Mouse (Mus musculus): ENCODE data around the gene Ttc8. TPM values are rescaled to one million over a fixed set of nuclear protein-coding genes. Genes with fewer than 3 reads are reported as not detected.

Gene Ttc8
- total and polyA plus RNA-seq, 3 experiments = 4.5 to 6.8 (median 4.9) TPM

DNA sequence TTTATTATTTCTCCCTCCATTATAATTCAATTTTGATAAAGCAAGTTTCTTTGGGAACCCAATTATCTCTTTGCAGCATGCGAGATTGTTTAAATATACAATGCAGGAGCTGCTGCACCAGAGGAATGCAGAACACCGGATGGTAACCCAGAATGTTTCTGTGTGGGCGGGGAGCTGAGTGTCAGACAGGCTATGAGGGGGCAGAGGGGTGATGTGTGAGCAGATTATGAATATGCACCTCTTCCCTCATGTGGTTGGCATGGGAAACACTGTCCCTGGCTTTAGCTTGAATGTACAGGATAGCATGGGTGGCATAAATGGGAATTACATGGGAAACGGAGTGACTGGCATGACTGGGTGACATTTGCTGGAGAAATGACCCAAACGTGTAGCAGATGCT lies 108.3 kb downstream of the Ttc8 start:
- no peak overlapping the region for H3K4me2 ChIP-seq (ENCODE audit: insufficient read depth, low read depth, poor library complexity, severe bottlenecking)
- dilution Hi-C loops (cut with MboI; ENCODE audit: extremely low pct_ligation_motif_present, extremely low pct_unique_long_range_greater_than_20kb, low sequenced_read_pairs) = no loop called here

DNA sequence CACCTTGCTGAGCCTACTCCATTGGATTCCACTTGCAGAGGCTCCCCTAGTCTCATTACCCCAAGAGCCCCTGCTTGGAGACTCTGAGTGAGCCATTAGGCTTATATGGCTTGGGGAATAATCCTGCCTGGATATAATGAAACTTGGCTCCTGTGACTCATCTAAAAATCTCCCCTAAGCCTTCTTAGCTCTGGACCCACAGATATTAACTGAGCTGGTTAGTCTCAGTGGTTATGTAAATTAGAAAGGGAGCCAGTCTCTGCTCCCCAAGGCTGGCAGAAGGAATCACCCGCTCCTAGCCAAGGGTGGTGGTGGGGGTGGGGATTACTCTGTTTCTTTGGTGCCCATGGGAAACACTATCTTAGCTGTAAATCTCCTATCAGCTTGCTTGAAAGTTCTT lies 109.6 kb downstream of the Ttc8 start:
- H3K4me2 ChIP-seq (ENCODE audit: insufficient read depth, low read depth, poor library complexity, severe bottlenecking) = no peak overlapping the region
- H3K4me1 ChIP-seq (ENCODE audit: control insufficient read depth in 1 of 2, insufficient read depth in 2 of 2) = peaks cover 0 to 10% of the 10 kb centered on the region in 2 experiments; a peak in 2 of 4 replicates
- TF ChIP-seq BHLHE40 (IDR thresholded peaks at IDR 0.05; ENCODE audit: low read depth, low read length) = no peak
- TF ChIP-seq TCF12 (IDR thresholded peaks at IDR 0.05; ENCODE audit: low read depth, low read length) = no peak
- TF ChIP-seq NELFE (IDR thresholded peaks at IDR 0.05; ENCODE audit: low read depth, low read length) = no peak
- no peak for TF ChIP-seq PAX5 (IDR thresholded peaks at IDR 0.05; ENCODE audit: low read length)
- no peak for TF ChIP-seq ZMIZ1 (IDR thresholded peaks at IDR 0.05; ENCODE audit: low read depth, low read length)
- TF ChIP-seq ZNF384 (IDR thresholded peaks at IDR 0.05; ENCODE audit: low read depth, low read length) = no peak
- TF ChIP-seq MAX (IDR thresholded peaks at IDR 0.05; ENCODE audit: low read length) = no peak
- no peak for TF ChIP-seq IRF4 (IDR thresholded peaks at IDR 0.05; ENCODE audit: low read depth, low read length)
- no peaks in the 10 kb centered on the region for H3K36me3 ChIP-seq (replicated peaks in 1 of 2; ENCODE audit: control insufficient read depth in 1 of 2, insufficient read depth in 1 of 2, low read length in 1 of 2)
- DNase-seq (ENCODE audit: extremely low read depth) = no peak
- no peak overlapping the region for H3K4me3 ChIP-seq (replicated peaks in 1 of 3; ENCODE audit: low read depth in 2 of 3, low read length in 2 of 3, poor library complexity in 1 of 3)
- in situ Hi-C loops (cut with MboI; ENCODE audit: low pct_ligation_motif_present, low pct_unique_long_range_greater_than_20kb, low sequenced_read_pairs) (no loop called here), dilution Hi-C loops (cut with MboI; ENCODE audit: extremely low pct_ligation_motif_present, extremely low pct_unique_long_range_greater_than_20kb, low sequenced_read_pairs) (no loop called here)
- H3K27ac ChIP-seq (ENCODE audit: insufficient read depth, low read depth) = no peak overlapping the region
- no peaks in the 10 kb centered on the region for H3K9me3 ChIP-seq (replicated peaks; ENCODE audit: low read length)
- no peaks in the 10 kb centered on the region for H3K79me2 ChIP-seq (replicated peaks; ENCODE audit: control insufficient read depth, extremely low read depth, insufficient read depth, poor library complexity, severe bottlenecking)
- H3K9ac ChIP-seq (ENCODE audit: insufficient read depth, low read depth) = no peak overlapping the region
- H3K27me3 ChIP-seq (replicated peaks) = no peaks in the 10 kb centered on the region

More for the DNA sequence above, 108.3 kb downstream of the Ttc8 start:
- Histone ChIP-seq H3K9me3 (replicated peaks; ENCODE audit: low read length) (no peaks in the 10 kb centered on the region), H3K9ac (ENCODE audit: insufficient read depth, low read depth) (no peak overlapping the region), H3K27ac (ENCODE audit: insufficient read depth, low read depth) (no peak overlapping the region), H3K4me3 (replicated peaks in 1 of 3; ENCODE audit: low read depth in 2 of 3, low read length in 2 of 3, poor library complexity in 1 of 3) (no peak overlapping the region), H3K79me2 (replicated peaks; ENCODE audit: control insufficient read depth, extremely low read depth, insufficient read depth, poor library complexity, severe bottlenecking) (no peaks in the 10 kb centered on the region), H3K36me3 (replicated peaks in 1 of 2; ENCODE audit: control insufficient read depth in 1 of 2, insufficient read depth in 1 of 2, low read length in 1 of 2) (no peaks in the 10 kb centered on the region), H3K4me1 (ENCODE audit: control insufficient read depth in 1 of 2, insufficient read depth in 2 of 2) (peaks cover 0 to 12% of the 10 kb centered on the region in 2 experiments; a peak in 3 of 4 replicates), H3K27me3 (replicated peaks) (no peaks in the 10 kb centered on the region)
- in situ Hi-C loops (cut with MboI; ENCODE audit: low pct_ligation_motif_present, low pct_unique_long_range_greater_than_20kb, low sequenced_read_pairs) = no loop called here
- TF ChIP-seq MEF2A (IDR thresholded peaks at IDR 0.05; ENCODE audit: borderline replicate concordance, low read depth, low read length) (no peak), SMC3 (IDR thresholded peaks at IDR 0.05; ENCODE audit: low read depth, low read length) (no peak), CTCF (conservative IDR thresholded peaks at IDR 0.05 in 1 of 2, IDR thresholded peaks at IDR 0.05 in 1 of 2; ENCODE audit: low read depth in 2 of 2, low read length in 2 of 2) (no peak), NRF1 (IDR thresholded peaks at IDR 0.05; ENCODE audit: low read depth, low read length) (no peak), MXI1 (IDR thresholded peaks at IDR 0.05; ENCODE audit: low read depth, low read length) (no peak)
- DNase-seq (ENCODE audit: extremely low read depth) = no peak

Other genes starting within 250 kb of the Ttc8 start
- gene Ptpn21, start 183.2 kb upstream of the Ttc8 start, total RNA-seq (2012; rRNA removed) = 3.0 and 3.5 TPM in 2 replicates
- 1.7 and 2.2 TPM in 2 replicates for gene Ptpn21, start 183.2 kb upstream of the Ttc8 start, total RNA-seq (2014; rRNA removed)
- gene Ptpn21, start 183.2 kb upstream of the Ttc8 start, polyA plus RNA-seq (2012; ENCODE audit: insufficient read length, low read depth) = 5.1 and 5.8 TPM in 2 replicates
- gene Zc3h14, start 173.6 kb upstream of the Ttc8 start, total RNA-seq (2012; rRNA removed) = 81.9 and 89.2 TPM in 2 replicates
- gene Zc3h14, start 173.6 kb upstream of the Ttc8 start, total RNA-seq (2014; rRNA removed) = 173 and 174 TPM in 2 replicates
- 97.3 and 120 TPM in 2 replicates for gene Zc3h14, start 173.6 kb upstream of the Ttc8 start, polyA plus RNA-seq (2012; ENCODE audit: insufficient read length, low read depth)
- gene Eml5, start 19.1 kb upstream of the Ttc8 start, total RNA-seq (2012; rRNA removed) = 4.0 and 5.9 TPM in 2 replicates
- 1.5 and 1.8 TPM in 2 replicates for gene Eml5, start 19.1 kb upstream of the Ttc8 start, total RNA-seq (2014; rRNA removed)
- gene Eml5, start 19.1 kb upstream of the Ttc8 start, polyA plus RNA-seq (2012; ENCODE audit: insufficient read length, low read depth) = 2.7 and 3.4 TPM in 2 replicates

Data from CH12.LX (cell line).